Mouse (Mus musculus): ENCODE data around the gene St6galnac6. TPM values are rescaled to one million over a fixed set of nuclear protein-coding genes. Genes with fewer than 3 reads are reported as not detected.

The St6galnac6 gene
- polyA plus RNA-seq, 1 experiment: 24.7 TPM

DNA sequence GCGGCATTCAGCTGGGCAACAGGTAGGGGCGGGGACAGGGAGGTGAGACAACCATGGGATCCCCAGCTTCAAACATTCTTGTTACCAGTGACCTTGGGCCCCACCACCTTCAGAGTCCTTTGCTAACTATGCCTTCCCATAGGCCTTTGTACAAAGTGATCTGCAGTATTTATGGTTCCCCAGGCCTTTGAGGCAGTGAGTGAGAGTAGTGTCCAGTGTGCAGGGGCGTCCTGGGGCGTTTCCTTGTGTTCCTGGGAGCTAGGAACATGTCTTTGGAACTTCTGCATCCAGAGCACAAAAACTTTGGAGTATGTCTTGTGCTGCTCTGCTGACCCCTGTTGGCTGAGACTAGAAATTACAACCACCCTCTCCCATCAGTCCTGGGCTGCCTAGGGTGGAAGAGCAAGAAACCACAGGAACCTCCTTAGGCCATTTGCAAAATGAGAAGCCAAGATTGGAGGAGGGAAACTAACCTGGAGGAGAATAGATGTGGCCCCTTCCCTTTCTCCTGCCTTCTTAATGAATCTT, 32.9 kb upstream of the St6galnac6 start:
- no peaks in the 10 kb centered on the region for H3K36me3 ChIP-seq (ENCODE audit: control insufficient read depth, insufficient read depth, low read length)
- peaks cover 4% of the 10 kb centered on the region for H3K4me1 ChIP-seq (ENCODE audit: control insufficient read depth, insufficient read depth, low read length)
- no peaks in the 10 kb centered on the region for H3K27me3 ChIP-seq (ENCODE audit: control insufficient read depth, insufficient read depth, low read length)
- no peak overlapping the region for H3K27ac ChIP-seq (ENCODE audit: control insufficient read depth, insufficient read depth, low read depth, low read length)
- TF ChIP-seq CTCF (IDR thresholded peaks at IDR 0.05; ENCODE audit: control insufficient read depth, insufficient read depth, insufficient replicate concordance, low read depth, low read length) (peak; percentile 69; the same call in 1 of the 2 replicates), POLR2A (IDR thresholded peaks at IDR 0.05; ENCODE audit: control insufficient read depth, low read depth, low read length) (no peak)
- H3K4me3 ChIP-seq (ENCODE audit: control insufficient read depth, low read depth, low read length): no peak overlapping the region

DNA sequence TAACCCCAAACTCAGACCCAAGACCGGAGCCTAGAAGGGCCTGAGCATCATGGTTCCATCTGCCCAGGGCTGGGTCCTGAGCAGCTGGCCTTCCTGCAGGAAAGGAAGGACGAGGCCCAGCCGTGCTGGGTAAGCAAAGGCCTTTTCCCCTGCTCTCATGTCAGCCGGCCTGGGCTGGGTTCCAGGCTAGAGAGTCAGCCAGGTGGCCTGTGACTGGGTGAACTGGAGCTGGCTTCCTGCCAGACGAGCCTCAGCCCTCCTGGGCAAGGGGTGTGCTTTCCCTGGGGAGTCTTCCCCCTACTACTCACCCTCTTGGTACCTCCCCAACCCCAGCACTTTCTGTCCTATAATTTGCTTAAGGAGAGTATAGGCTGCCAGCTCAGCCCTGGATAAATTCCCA, 31.4 kb upstream of the St6galnac6 start:
- Histone ChIP-seq H3K27ac (ENCODE audit: control insufficient read depth, insufficient read depth, low read depth, low read length) (no peak overlapping the region), H3K36me3 (ENCODE audit: control insufficient read depth, insufficient read depth, low read length) (no peaks in the 10 kb centered on the region), H3K4me1 (ENCODE audit: control insufficient read depth, insufficient read depth, low read length) (peaks cover 4% of the 10 kb centered on the region), H3K4me3 (ENCODE audit: control insufficient read depth, low read depth, low read length) (no peak overlapping the region), H3K27me3 (ENCODE audit: control insufficient read depth, insufficient read depth, low read length) (no peaks in the 10 kb centered on the region)
- TF ChIP-seq POLR2A (IDR thresholded peaks at IDR 0.05; ENCODE audit: control insufficient read depth, low read depth, low read length) (no peak), CTCF (IDR thresholded peaks at IDR 0.05; ENCODE audit: control insufficient read depth, insufficient read depth, insufficient replicate concordance, low read depth, low read length) (no peak)

DNA sequence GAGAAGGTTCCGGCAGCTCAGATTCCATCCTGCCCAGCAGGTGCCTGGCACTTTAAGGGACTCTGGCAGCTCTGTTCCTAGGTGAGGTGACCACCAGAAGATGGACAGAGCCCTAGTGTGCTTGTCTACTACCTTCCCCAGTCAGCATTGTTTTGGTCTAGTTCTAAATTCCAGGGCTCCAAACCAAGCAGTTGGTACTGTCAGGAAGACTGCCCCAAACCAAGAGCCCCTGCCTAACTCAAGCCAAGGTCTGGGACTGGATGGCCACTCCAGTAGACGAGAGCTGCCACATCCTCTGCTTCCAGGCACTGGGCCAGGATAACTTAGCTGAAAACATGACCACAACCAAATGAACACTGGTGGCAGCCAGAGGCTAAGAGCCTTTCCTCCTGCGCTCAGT, 30.6 kb upstream of the St6galnac6 start:
- H3K4me1 ChIP-seq (ENCODE audit: control insufficient read depth, insufficient read depth, low read length): peaks cover 4% of the 10 kb centered on the region
- TF ChIP-seq CTCF (IDR thresholded peaks at IDR 0.05; ENCODE audit: control insufficient read depth, insufficient read depth, insufficient replicate concordance, low read depth, low read length) (no peak), POLR2A (IDR thresholded peaks at IDR 0.05; ENCODE audit: control insufficient read depth, low read depth, low read length) (no peak)
- H3K4me3 ChIP-seq (ENCODE audit: control insufficient read depth, low read depth, low read length): no peak overlapping the region
- H3K27me3 ChIP-seq (ENCODE audit: control insufficient read depth, insufficient read depth, low read length): no peaks in the 10 kb centered on the region
- H3K36me3 ChIP-seq (ENCODE audit: control insufficient read depth, insufficient read depth, low read length): no peaks in the 10 kb centered on the region
- H3K27ac ChIP-seq (ENCODE audit: control insufficient read depth, insufficient read depth, low read depth, low read length): no peak overlapping the region

DNA sequence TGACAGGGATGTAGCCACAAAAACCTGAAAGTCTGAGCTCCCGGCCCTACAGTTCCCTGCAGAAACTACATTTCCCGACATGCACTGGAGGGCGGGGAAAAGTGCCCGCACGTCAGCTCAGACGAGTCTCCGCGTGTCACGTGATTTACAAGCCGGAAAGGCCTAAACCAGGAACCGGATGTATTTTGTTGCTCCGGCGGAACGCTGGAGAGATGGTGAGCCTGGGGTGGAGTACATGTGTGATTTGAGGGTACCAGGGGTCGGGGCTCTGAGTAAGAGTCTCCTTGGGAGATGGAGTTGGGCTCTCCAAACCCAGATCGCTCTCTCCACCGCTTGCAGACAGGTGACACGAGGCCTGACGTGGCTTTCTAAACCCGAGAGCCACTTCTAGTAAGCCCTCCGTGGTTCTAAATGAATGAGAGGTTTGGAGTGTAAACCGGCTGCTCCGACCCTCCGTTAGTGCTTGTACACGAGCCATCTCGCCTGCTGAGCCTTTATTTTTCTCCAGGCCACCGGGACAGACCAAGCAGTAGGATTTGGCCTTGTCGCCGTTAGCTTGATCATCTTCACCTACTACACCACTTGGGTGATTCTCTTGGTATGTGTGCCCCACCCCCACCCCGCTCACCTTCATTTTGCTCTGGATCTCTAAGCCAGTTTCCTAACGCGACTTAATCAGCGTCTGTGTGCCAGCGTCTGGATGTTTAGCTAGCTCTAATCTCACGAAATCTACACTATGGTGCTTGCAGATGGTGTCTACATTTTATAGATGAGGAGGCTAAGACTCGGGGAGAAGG, 28.6 kb upstream of the St6galnac6 start, which contains the start of gene Dpm2:
Gene Dpm2, plus strand, starts transcription at position 161 of the 797 bp plus-strand sequence.
- peak within 1 kb of the TSS; percentile 57 for H3K27ac ChIP-seq (ENCODE audit: control insufficient read depth, insufficient read depth, low read depth, low read length)
- peaks cover 4% of the 10 kb centered on the region for H3K4me1 ChIP-seq (ENCODE audit: control insufficient read depth, insufficient read depth, low read length)
- peaks cover 2% of the 10 kb centered on the region for H3K27me3 ChIP-seq (ENCODE audit: control insufficient read depth, insufficient read depth, low read length)
- peak; percentile 63 for TF ChIP-seq POLR2A (IDR thresholded peaks at IDR 0.05; ENCODE audit: control insufficient read depth, low read depth, low read length)
- no peak for TF ChIP-seq CTCF (IDR thresholded peaks at IDR 0.05; ENCODE audit: control insufficient read depth, insufficient read depth, insufficient replicate concordance, low read depth, low read length)
- H3K4me3 ChIP-seq (ENCODE audit: control insufficient read depth, low read depth, low read length): peak within 1 kb of the TSS; percentile 78
- H3K36me3 ChIP-seq (ENCODE audit: control insufficient read depth, insufficient read depth, low read length): no peaks in the 10 kb centered on the region

DNA sequence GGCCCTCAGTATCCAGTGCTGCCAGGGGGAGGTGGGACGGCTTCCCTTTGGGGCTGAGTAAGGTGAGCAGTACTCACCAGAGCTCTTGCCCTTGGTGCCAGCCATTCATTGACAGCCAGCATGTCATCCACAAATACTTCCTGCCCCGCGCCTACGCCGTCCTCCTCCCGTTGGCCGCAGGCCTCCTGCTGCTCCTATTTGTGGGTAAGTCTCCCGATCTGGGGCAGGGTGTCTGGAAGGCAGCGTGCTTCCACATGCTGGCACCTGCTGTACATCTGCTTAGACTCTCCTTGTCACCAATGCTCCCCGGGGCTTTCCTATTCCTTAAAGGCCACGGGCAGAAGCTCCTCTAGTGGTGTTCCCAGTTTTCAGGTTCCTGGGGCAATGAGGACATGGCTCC, 27.3 kb upstream of the St6galnac6 start:
- Histone ChIP-seq H3K36me3 (ENCODE audit: control insufficient read depth, insufficient read depth, low read length) (no peaks in the 10 kb centered on the region), H3K4me3 (ENCODE audit: control insufficient read depth, low read depth, low read length) (peak overlapping the region; percentile 49), H3K4me1 (ENCODE audit: control insufficient read depth, insufficient read depth, low read length) (peaks cover 4% of the 10 kb centered on the region), H3K27me3 (ENCODE audit: control insufficient read depth, insufficient read depth, low read length) (peaks cover 2% of the 10 kb centered on the region), H3K27ac (ENCODE audit: control insufficient read depth, insufficient read depth, low read depth, low read length) (no peak overlapping the region)
- TF ChIP-seq POLR2A (IDR thresholded peaks at IDR 0.05; ENCODE audit: control insufficient read depth, low read depth, low read length): no peak
- no peak for TF ChIP-seq CTCF (IDR thresholded peaks at IDR 0.05; ENCODE audit: control insufficient read depth, insufficient read depth, insufficient replicate concordance, low read depth, low read length)

DNA sequence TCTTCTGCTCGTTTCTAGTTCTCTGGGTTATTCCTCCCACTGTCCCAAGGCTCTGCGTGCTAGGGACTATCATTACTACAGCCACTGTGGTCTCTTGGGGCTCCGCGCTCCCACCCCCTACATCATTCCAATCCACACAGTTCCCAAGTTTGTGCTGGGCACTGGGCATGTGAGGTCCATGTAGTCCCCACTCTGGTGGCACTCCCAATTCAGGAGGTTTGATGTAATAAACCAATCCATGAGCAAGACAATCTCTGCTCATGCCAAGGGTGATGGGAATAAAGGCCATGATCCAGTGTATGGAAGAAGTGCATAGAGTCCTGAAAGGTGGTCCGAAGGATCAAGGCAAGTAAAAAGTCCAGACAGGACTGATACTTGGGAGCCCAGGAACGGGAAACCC, 25.0 kb upstream of the St6galnac6 start, which contains the start of gene Pip5kl1:
Gene Pip5kl1, plus strand, starts transcription at position 301 of the 400 bp plus-strand sequence.
- Histone ChIP-seq H3K4me1 (ENCODE audit: control insufficient read depth, insufficient read depth, low read length) (peaks cover 4% of the 10 kb centered on the region), H3K36me3 (ENCODE audit: control insufficient read depth, insufficient read depth, low read length) (no peaks in the 10 kb centered on the region), H3K4me3 (ENCODE audit: control insufficient read depth, low read depth, low read length) (peak within 1 kb of the TSS; percentile 86), H3K27me3 (ENCODE audit: control insufficient read depth, insufficient read depth, low read length) (peaks cover 2% of the 10 kb centered on the region), H3K27ac (ENCODE audit: control insufficient read depth, insufficient read depth, low read depth, low read length) (no peak within 1 kb of the TSS)
- TF ChIP-seq POLR2A (IDR thresholded peaks at IDR 0.05; ENCODE audit: control insufficient read depth, low read depth, low read length) (no peak), CTCF (IDR thresholded peaks at IDR 0.05; ENCODE audit: control insufficient read depth, insufficient read depth, insufficient replicate concordance, low read depth, low read length) (no peak)

DNA sequence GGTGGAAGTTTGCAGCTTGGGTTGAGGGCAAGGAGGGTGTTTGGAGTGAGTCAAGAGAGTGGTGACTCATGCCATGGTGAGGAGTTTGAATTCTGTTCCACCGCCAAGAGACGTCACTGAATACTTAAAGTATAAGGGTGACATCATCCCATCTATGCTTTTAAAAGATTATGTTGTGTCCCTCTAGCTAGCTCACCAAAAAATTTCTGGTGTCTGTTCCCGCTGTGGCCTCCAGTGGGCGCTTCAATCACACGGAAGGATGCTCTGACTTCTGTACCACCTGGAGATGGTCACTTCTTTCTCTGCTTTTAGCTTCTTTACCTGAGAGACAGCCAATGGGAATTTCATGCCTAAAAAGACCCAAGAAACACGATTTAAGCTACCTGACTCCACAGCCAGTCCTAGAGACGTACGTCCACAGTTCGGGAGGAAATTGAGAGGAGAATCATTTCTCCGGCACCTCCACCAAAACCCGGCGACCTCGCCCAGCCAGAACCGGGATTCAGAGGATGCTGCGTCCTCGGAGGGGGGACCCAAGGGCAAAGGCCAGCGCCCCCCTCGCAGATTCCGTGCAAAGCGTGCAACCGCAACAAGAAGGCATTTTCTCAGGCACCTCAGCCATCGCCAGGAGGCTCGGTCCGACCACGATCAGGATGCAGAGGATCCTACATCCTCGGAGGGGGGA, 24.5 kb upstream of the St6galnac6 start:
- Histone ChIP-seq H3K4me1 (ENCODE audit: control insufficient read depth, insufficient read depth, low read length) (peaks cover 4% of the 10 kb centered on the region), H3K36me3 (ENCODE audit: control insufficient read depth, insufficient read depth, low read length) (no peaks in the 10 kb centered on the region), H3K27me3 (ENCODE audit: control insufficient read depth, insufficient read depth, low read length) (peaks cover 2% of the 10 kb centered on the region), H3K4me3 (ENCODE audit: control insufficient read depth, low read depth, low read length) (peak overlapping the region; percentile 86), H3K27ac (ENCODE audit: control insufficient read depth, insufficient read depth, low read depth, low read length) (no peak overlapping the region)
- TF ChIP-seq CTCF (IDR thresholded peaks at IDR 0.05; ENCODE audit: control insufficient read depth, insufficient read depth, insufficient replicate concordance, low read depth, low read length) (peak; percentile 47; the same call in 1 of the 2 replicates), POLR2A (IDR thresholded peaks at IDR 0.05; ENCODE audit: control insufficient read depth, low read depth, low read length) (no peak)

All from testis, adult 2 months (tissue).